Mouse (Mus musculus) cerebellum, adult (tissue): ENCODE measurements around the gene Scn10a.

ENCODE experiments used
- ATAC-seq: cut with Nextera tagmentation; 2 replicates; pipeline ENCODE4 v1.9.2; 2017; ENCODE audit warnings: mild to moderate bottlenecking, moderate library complexity, mixed read lengths; ENCODE audit not compliant: insufficient number of reproducible peaks, low FRiP score, low TSS enrichment

The Scn10a gene

DNA sequence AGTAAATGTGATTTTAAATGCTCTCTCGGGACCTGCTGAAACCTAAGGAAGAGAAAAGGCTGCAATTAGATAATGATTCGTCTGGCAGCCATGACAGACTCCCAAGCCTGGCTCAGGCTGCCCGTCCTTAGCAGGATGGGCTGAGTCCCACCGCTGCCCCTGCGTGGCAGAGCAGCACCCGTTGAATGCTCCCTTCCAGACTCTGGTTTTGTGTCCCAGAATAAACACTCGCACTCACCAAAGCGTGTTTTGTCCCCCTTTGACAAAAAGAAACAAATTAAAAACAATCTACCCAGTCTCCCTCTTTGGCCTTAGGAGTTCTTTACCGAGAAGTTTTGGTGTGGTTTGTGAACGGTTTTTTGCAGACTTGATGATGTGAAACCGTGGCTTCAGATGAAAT, at the start of gene Scn10a:
Gene Scn10a, minus strand, starts transcription at position 101 of the 400 bp plus-strand sequence.
- ATAC-seq: no peak

DNA sequence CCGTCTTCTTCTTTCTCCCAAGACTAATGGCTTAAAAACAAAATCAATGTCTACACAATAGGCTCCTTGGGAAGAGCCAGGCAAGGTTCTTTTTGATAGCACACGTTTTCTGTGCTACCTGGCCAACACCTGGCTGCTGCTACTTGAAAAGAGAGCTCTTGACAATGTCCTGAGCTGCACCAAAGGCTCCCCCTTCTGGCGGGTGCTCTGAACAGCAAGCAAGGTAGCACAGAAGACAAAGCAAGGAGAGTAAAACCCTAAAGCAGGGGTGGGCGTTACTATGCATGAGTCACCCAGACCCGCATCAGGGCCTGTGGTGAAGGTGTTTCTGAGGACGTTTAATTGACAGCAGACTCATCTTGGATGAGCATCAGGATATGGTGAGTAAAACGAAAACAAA, 49.5 kb upstream of the Scn10a start:
- ATAC-seq: no peak

DNA sequence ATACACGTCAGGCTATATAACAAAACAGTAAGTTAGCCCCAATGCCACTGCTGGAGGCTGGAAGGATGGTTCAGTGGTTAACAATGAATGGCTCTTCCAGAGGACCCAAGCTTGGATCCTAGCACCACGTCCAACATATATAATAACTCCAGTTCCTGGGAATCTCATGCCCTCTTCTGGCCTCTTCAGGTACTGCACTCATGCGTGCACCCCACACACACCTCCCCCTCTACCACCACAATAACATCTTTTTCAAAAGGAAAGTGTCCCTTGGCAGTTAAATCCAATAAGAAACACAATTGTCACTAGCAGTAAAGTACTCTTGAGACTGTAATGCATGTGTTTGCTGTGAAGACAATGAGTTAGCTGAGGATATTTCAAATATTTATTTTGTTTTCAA, 41.1 kb upstream of the Scn10a start:
- no peak for ATAC-seq

DNA sequence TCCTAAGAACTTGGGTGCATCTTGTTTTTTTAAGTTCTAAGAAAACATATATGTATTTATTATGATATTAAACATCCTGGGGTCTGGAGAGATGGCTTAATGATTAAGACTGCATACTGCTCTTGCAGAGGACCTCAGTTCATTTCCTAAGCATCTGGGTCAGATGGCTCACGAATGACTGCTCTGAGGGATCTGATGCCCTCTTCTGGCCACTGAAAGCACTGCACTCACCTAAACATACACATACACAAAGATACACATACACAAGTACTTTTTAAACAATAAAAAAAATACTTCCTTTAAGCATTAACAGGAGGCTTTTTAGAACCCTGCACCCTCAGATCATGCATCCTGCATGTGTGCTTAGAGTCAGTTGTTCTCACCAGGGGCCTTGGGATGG, 40.3 kb upstream of the Scn10a start:
- no peak for ATAC-seq

DNA sequence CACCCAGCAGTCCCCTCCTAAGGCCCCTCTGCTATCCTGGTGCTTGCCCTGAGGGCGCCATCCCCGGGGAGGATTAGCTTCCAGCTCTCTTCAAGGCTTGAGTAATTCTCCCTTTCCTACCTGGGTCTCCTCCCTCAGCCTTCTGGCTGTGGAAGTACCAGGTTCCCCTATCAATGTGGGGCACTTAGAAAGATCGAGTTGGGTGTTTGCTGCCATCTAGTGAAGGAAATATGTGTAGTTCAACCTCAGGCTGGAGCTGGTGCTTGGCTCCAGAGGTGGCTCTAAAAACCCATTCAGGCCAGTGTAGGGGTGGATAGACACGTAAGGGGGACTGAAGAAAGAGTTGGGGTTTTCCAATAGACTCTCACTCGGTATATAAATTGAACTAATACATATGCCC, 32.4 kb upstream of the Scn10a start:
- ATAC-seq: no peak

DNA sequence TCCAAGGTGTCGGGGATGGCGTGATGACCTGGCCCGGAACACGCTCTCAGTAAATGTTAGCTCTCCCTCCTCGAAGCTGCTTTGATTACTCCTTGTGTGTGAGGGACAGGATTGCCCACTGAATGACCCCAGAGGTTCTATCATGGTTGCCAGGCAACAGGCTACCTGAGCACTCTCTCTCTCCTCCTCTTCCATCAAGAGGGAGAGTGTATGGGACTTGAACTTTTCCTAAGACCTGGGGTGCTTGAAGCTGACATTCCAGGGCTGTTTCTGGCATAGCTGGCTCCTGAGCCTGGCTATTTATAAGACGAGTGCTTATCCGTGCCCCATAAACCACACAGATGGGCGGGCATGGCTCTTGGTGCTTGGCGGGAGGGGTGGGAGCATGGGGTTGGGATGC, 30.0 kb upstream of the Scn10a start:
- ATAC-seq: no peak

DNA sequence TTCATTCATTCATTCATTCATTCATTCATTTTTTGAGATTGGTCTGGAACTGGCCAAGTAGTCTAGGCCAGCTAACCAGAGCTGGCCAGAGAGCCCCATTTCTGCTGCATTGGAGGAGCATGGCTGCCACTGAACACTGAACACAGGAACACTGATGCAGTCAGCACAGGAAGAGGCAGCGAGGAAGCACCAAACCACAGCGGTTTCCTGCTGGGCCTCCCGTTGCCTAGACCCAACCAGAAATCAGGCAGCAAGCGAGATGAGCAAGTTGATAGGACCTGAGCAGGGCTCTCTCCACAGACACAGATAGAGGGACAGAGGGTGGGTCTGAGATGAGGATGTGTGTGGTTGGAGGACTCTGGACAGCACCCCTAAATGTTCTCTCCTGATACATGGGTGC, 24.8 kb upstream of the Scn10a start:
- ATAC-seq: no peak

DNA sequence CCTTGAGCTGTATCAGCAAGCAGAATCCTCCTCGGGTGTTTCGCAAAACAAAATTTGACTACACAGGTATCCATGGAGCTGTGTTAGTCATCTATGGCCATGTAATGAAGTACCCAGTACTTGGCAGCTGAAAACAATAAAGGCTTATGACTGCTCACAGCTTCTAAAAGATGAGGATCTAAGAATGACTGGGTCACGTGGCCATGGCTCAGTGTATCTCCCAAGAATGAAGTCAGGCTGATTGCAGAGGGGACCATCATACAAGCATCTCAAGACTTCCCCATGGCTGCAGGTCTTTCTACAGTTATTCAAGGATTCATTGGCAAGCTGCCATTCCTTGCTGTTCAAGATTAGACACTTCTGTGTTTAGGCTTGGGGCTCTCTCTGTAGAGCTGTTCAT, 24.2 kb upstream of the Scn10a start:
- ATAC-seq: no peak

DNA sequence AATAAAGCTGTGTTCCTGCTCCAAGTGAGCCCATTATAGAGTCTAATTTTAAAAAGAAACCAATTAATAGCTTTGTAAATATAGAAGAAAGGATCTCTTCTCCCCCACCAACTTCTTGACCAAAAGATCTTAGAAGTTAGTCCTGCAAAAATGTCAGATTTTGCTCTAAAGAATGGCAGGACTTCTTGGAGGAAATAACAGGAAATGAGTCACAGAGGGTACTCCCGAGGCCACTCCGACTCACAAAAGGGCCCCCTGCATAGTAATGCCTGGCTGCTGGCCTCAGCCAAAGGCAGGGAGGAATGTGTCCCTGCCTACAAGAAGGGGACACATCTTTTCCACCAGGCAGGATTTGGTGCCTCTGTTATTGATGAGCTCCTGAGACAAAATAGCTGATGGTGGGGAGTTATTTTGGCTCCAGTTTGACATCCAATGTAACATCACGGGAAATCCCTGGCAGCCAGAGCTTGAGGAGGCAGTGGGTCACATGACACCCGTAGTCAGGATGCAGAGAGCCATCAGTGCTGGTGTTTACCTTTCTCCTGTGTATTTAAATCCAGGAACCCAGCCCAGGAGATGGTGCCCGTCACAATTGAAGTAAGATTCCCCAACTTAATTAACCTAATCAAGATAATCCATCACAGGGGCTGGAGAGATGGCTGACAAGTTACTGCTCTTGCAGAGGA, 22.1 kb upstream of the Scn10a start:
- ATAC-seq: no peak

DNA sequence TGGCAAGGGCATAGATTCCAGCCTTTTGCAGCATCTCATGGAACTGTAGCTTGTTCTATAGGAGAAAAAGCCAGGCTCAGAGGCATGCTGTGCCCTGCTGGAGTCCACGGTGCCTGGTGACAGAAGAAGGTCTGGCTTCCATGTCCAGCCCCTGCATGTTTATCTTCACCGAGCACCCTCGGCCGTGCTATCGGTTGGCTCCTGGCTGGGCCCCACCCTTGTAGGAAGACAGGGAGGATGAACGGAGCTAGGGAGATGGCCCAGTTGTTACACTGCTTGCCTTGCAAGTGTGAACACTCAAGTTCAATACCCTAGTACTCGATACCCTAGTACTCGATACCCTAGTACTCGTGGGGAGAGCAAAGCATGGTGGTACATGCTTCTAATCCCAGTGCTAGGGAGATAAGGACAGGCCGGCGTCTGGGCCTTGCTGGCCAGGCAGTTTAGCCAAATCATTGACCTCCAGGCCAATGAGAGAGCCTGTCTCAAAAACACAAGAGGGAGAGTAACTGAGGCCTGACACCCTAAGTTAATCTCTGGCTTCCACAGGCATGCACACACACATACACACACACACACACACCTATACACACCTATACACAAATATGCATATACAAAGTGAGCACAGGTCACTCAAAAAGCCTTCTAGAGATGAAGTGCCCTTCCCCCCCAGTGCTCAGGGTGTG, 9.4 kb upstream of the Scn10a start:
- ATAC-seq: no peak

DNA sequence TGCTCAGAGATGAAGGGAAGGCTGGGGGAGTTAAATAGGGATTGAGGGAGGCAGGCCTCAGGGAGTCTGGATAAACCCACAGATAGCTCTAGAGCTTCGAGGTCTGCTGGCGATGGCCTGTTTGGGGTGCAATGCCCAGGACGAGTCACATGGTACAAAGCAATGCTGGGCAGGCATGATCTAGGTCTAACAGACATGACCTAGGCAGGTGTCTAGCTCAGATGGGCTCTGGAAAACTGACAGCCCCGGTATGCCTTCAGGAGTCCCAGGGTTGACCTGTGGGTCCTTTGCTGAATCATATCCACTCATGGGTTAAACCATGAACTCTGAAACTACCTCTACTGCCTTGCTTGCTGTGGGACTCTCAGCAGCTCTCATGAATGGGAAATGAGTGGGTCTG, 7.9 kb upstream of the Scn10a start:
- ATAC-seq: no peak

DNA sequence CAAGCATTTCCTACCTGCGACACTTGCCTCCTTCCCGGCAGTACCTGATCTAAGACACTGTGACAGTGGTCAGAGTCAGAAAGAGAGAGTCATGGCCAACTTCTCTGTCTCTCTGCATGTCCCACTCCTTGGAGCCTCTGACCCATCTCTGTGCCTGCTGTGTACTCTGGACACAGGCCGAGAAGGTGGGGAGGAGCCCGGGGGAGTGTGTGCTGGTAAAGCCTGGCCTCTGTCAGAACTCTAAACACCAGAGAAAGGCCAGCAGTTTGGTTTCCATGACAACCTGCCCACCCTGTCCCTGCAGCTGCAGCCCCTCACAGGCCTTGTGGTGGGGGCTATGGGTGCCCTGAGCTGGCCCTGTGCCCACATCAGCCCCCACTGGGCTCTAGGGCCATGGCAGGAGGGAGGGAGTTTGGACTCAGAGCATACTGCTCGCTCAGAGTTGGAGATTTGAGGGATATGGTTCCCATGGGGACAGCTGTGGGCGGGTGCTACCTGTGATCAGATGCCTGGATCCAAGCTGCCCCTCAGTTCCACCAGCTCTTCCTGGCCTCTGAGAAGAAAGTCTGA, 6.3 kb upstream of the Scn10a start:
- ATAC-seq: no peak

DNA sequence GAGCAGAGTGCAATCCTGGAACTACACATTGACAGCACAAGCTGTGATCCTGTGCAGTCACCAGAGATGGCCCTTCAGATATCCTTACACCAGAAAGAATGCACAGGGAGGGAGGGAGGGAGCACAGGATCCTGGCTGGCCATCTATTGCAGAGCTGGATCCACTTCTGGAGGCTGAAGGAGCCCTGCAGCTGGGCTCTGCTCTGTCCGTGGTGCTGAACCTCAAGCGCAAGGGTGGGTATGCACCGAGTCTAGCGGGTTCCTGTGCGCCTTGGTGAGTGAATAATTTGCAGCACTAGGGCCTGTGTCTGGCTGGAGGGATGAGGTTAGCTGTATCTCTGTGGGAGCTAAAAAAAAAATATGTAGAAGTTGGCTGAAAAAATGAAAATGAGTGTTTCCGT, 12.4 kb downstream of the Scn10a start:
- ATAC-seq: no peak

DNA sequence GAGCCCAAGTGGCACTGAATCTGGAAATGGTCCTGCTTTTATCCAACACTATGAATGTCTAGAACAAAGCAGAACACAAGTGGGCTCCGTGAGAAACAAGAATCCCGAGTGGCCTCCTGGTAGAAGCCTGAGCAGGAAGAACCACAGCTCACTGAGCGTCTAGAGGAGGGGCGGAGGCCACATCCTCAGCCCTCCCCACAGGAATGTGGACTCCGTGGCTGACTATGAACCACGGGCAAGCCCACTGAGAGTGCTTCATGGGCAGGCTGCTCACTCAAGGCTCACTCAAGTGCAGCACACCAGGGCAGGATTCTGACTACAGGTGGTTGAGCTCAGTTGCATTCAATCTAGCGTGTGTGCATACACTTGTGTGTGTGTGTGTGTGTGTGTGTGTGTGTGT, 27.6 kb downstream of the Scn10a start:
- no peak for ATAC-seq

DNA sequence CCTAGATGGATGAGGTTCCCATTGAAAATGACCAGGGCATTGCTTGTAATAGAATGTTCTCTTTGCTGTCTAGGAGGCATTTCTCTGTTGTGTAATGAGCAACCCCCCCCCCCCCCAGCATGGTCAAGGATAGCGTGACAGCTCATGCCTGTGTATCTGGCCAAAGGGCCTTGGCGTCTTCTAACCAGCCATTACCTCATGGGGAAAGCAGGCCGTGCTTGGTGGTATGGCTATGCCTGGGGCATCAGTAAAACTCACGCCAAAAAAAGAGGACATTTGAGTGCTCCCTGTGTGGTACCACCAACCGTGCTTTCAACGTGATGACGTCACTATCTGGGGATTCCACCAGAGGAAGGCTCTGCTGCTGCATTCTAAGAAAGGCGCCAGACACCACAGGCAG, 28.1 kb downstream of the Scn10a start:
- ATAC-seq: no peak

DNA sequence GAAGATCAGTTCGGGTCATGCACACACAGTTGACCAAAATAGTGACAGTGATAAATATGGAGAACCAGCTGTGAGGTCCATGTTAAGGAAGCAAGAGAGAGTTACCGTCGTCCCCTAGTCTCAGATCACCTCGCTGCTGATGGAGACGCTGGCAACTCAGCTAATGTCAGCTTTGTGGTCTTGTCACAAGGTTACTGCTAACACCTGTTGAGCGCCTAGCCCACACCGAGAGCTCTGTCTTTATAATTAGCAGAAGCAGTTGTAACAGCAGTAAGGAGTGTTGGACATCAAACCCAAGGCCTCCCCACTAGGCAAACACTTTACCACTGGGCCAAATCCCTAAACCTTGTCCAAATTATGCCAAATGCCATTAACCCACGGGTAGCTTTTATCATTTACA, 31.2 kb downstream of the Scn10a start:
- ATAC-seq: no peak

DNA sequence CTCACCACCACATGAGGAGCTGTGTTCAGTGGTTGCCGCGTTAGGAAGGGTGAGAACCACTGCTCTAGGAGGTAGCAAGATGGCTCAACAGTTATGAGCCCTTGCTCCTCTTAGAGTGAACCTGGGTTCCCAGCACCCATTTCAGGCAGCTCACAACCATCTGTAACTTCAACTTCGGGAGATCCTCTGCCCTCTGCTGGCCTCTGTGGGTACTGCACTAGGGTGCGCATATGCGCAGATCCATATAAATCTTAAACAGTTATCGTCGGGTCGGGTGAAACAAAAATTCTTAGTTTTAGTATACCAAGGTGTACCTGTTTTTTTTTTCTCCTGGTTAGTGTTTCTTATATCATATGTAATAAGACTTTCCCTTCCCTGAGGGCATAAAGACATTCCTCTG, 32.9 kb downstream of the Scn10a start:
- ATAC-seq: no peak

DNA sequence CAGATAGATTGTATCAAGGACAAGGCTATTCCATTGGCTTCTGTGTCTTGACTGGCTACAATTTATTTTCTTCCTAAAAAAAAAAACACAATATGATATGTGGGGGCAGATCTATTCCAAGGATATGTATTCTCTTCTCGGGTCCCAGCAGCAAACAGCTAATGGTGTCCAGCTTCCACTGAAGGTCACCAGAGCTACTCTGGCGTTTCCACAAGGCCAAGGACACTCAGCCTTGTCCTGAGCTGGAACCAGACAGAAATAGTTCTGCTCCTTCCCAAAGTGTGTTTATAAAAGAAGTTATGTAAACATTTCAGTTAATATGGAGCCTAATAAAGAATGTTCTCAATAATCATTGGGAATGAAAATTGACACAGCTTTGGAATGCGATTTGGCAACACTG, 38.2 kb downstream of the Scn10a start:
- ATAC-seq: no peak

DNA sequence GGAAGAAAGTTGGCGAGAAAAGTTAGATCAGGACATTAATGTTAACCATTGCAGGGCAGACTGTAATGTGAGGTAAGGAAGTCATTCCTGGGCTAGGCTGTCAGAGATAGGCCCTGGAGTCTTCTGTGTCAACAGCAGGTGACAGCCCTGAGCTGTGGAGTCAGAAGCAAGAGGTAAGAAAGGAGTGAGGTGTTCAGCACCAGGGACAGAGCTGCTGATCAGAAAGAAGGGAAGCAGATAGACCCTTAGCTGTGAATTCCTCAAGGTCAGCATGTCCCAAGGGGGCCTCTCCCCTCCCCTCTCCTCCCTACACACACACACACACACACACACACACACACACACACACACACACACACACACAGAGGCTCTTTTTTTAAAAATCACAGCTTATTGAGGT, 55.0 kb downstream of the Scn10a start:
- ATAC-seq: no peak

DNA sequence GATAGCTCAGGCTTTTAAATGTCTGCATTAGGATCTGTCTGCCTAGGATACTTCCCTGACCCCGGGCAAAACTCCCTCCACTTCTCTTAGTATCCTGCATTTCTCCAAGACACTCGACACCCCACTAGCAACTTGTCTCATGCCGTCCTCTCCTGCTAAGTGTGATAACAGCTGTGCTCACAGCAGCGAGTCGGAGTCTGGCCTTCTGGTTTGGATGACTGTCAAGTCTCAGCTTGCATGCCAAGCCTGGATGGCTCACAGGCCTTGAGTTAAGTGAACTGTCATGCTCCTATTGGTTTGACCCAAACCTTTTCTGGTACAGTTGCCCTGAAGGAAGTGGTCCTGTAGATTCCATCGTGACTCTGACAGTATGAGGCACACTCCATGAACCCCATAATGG, 63.0 kb downstream of the Scn10a start:
- no peak for ATAC-seq

DNA sequence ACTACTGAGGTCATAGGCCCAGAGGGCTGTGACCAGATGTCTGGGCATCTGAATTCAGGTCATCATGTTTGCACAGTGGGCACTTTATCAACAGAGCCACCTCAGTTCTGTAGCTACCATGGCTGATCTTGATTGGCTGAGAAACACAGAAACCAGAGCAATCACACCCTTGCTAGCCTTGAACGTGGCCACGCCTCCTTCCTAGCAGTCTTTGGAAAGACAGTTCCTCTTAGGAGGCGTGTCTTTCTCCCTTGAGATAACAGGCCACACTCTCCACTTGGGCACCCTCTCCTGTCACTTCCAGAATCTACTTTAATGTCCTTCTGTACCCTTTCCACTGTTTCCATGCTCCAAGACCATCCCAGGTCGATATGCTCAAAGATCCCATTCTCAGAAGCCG, 65.4 kb downstream of the Scn10a start:
- ATAC-seq: no peak

DNA sequence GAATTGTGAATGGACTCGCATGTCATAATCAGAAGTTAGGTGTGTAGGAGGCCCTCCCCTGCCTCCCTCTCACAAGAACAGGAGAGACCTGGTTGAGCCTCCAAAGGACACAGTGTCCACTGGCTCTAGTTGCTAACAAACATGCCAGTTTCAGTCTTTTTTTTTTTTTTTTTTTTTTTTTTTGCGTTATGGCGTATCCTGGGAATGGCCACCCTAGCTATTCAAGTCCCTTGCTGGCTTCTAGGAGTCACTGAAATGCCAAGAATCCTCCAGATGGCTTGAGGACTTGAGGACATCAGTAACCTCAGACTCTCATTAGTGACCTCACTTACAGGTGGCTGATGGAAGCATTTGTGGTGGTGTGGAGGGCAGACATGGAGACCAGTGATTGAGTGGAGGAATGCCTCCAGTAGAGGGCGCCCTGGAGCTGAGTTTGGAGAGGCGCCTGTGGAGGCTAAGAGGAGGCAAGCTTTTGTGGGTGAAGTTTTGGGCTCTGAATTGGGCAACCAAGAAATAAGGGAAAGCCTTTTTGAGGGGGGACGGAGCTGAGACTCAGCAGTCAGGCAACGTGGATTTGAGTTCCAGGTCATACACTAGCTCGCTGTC, 72.1 kb downstream of the Scn10a start:
- ATAC-seq: no peak
